Mouse (Mus musculus) cerebellum, postnatal 4 days (tissue): ENCODE measurements at regions not wholly inside any gene's neighbourhood (a gene's known extent, or its start where the extent isn't known, plus 50 kb on each side); places are given as distances from the start of the nearest gene placed in this dataset.

Experiments used
- DNase-seq, 2 experiments: peaks; one replicate each; pipeline ENCODE4 v3.0.0; 2022; ENCODE audit warnings: low spot score in 2 of 2, mixed read lengths in 1 of 2

- no peak for DNase-seq
Observed at GRCm38 (mm10) chr11:38886466-38886865, 1650.7 kb upstream of the Tenm2 start.

DNA sequence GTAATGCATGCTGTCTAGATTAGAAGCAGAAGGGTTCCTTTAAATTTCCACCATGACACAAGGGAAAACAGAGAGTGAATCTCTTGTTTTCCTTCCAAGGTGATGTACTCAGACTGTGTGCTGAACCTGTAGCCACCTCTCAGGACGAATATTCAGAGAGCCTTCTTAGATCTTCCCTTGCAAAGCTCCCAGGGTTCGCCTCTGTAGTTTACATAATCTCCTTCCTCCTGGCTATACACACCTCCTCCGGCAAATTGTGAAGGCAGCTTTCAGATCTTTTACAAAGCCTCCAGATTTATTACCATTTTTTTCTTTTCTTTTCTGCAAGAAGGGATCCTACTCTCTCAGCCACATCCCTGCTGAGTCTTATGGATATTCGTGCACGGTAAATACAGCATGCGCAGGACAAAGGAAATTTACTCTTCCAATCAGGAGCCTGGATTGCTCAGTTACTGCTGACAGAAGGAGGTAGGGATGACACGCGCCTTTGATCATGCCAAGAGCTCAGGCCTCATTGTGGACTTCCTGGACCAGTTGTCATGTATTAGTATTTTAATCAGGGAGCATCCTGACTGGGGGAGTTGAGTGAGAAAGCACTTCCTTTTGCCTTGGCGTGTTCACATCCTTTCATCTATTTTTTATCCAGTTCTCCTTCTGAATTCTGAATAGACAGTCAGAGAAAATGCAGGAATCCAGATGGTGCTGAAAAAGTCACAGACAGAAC, 1626.0 kb upstream of the Tenm2 start:
- DNase-seq: peak in 1 of 2 experiments; percentile 1

DNA sequence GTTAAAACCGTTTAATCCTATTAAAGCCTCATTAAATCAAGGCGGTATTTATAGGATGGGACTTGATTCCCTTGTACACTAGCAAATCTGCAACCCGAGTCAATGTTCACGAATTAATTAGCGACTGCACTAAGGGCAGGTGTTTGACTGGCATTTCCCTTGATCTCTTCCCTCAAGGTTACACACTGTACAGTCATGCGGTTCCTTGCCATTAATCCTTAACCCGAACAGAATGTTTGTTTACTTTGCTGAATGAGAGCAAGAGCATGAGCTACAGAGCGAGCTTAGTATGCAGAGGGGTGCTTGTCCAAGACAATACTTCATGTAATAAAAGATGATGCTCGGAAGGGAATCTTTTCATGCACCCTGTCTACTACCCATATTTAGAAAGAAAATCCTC, 1620.9 kb upstream of the Tenm2 start:
- DNase-seq: no peak

GRCm38 (mm10) chr11:38829148-38829547, 1593.4 kb upstream of the Tenm2 start:
- no peak for DNase-seq

DNA sequence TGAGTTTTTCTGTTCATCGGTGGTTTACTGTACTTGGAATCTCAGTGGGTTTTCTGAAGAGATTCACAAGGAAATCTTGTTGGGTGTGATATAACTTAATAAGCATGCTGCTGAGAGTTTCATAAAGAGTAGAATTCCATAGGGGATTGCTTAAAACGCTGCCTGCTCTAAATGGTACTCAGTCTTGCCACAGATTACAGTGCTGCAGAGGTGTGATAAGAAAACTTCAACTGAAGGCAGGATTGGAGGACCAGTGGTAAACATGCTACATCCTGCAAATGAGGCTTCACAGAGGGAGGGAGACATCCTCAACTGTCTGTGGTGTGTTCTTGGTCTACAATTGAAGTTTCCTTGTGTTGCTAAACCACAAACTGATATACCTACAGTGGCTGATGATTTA, 1592.6 kb upstream of the Tenm2 start:
- DNase-seq: no peak

DNA sequence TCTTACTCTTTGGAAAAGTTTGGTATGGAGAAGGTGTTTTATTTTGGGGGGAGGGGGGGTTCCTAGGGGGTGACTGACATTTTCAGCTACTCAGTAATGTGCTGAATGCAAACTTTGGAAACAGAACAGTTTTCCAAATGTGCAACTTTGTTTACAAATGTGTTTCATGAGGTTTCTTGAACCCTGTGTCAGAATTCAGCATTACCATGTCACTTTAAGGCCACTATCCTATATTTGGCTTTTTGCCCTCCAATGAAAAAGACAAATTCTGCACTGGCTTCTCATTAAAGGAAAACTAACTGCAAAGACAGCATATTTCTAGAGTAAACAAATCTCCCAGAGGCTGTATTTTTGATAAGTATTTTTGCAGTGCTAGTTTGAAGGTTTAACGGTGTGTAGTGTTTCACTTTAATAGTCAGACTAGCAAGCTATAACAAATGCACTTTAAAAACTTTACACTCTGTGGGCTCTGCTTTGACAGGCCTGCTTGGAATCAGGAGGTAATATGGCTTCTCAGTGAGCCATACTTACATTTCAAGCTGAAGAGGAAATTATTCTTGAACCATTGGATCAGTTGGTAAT, 1589.5 kb upstream of the Tenm2 start:
- DNase-seq: no peak

DNA sequence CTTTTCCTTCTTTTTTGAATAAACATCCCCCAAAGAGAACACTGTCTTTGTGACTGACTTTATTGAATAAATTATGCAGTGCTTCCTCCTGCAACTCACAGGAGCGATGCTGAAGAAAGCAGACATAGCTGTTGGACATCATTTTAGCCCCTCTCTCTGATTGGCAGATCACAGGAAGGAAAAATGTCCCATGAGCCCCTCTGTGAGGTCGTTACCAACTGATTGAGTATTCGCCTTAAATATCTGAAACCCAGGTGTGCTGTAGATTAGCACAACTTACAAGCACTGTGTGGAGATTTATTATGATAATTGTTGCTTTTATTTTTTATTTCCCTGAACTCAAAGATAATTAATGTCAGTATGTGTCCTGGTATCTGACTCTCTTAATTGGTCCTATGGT, 1582.4 kb upstream of the Tenm2 start:
- DNase-seq: no peak

DNA sequence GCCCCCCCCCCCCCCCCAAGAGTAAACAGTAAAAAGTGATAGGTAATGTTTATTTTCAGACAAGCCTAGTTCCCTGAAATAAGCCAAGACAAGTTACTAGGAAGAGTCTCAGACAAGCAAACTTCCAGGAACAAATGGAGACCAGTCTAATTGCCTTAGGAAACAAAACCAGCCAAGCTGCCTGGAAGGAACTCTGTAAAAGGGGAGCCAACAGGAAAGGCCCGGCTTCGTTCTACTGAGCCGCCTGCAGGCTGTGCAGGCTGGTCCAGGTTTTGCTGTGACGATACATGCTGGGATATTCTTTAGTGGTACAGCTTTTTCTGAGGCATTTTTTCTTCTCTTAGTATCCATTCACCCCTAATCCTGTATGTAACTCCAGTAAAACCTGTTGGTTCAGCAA, 1547.8 kb upstream of the Tenm2 start:
- DNase-seq: no peak

DNA sequence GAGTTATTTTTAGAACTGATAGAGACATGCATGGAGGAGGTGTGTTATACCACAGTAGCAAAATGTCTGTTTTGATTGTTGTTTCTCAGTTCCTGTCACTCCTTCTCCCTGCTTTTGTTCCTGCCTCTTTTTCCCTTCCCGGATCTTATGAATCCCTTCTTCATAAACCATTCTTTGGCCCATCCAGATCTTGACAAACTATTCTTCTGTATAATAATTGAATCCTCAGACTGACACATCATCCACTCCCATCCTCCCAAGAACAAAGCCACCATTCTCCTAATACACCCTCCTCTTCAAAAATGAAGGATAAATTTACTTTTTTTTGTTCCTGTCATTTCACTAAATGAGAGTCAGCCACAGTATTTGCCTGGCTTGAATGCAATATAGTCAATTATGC, 1543.8 kb upstream of the Tenm2 start:
- DNase-seq: no peak

DNA sequence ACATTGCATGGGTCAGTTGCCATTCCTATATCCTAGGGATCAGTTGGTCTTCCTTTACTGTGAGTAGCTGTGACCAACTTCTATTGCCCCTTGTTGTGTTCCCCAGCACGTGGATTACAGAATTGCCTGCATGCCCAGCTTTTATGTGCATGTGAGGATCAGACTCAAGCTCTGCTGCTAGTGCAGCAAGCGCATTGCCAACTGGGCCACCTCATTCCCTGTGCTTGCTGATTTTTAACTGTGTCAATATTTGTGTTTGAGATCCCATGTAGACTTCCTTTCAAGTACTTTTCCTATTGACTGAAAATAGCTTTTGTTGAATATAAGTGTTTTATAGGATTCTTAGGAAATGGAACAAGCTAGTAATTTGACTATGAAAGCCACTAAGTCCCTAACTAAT, 1526.5 kb upstream of the Tenm2 start:
- no peak for DNase-seq

DNA sequence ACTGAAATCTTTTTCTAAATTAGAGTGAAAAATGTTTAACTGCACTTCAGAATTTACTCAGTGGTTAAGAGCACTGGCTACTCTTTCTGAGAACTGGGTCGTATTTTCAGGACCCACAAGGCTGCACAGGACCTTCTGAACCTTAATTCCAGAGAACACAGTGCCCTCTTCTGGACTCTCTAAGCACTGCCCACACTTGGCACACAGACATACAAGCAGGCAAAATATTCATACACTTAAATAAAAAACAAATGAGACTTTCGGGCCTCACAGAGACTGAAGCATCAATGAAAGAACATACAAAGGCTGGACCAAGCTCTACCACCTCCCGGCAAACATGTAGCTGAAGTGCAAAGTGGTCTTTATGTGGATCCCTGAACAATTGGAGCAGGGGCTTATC, 1511.8 kb upstream of the Tenm2 start:
- DNase-seq: peak in 1 of 2 experiments; percentile 21

DNA sequence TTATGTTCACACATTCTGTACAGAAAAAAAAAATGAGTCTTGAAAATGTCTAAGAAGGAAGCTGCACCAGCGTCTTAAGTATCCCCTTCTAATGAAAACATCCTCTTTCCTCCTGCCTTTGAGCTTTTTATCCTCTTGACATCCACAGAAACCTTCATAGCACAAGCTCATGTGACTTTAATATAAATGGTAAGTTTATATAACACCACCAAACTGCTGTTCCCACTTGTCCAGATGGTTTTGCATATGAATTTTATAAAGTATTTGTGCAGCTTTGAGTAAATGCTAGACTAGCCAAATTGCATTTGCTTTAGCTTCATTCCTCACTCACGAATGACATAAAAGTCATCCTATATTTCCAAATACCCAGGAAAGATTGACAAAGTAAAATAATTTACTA, 1493.3 kb upstream of the Tenm2 start:
- DNase-seq: no peak

DNA sequence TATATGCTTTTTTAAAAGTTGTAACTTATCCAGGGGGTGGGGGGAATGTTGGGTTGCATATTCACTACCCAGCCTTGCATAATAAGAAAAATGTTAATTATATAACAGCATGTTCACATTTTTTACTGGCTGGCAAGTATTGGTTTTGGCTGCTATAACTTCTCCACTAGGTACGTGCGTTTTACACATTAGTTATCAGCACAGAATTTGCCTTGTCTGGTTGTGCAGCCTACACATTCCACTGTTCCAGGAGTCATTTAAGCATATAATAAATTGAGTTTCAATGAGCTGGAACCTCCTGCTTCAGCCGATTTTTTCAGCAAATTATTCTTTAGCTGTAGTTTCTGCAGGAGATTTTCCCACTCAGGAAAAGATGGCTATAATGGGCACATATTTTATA, 1479.9 kb upstream of the Tenm2 start:
- DNase-seq: no peak

DNA sequence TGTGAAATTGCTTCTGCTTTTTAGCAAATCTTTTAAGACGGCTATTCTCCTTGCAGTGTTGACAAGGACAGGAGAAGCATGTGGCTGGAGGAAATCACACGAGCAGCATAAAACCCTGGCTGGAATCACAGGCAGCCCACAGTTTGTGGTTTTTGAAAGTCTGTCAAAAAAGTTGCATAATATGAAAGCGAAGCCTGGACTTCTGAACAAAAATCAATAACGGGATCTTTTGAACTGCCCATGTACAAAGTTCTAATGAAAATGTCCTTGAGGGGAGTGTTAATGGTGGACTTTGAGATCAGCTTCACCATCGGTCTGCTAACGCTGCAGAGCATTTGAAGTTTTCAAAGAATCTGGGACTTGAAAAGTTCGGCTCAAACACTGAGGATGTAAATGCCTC, 1445.5 kb upstream of the Tenm2 start:
- no peak for DNase-seq

- DNase-seq: no peak
Observed at GRCm38 (mm10) chr11:38673367-38674056, 1437.7 kb upstream of the Tenm2 start.
